Mouse (Mus musculus): ENCODE data around the gene Epop.

- TF ChIP-seq CTCF (IDR thresholded peaks at IDR 0.05; ENCODE audit: control insufficient read depth, insufficient read depth, insufficient replicate concordance, low read depth, low read length), result no peak
- TF ChIP-seq POLR2A (IDR thresholded peaks at IDR 0.05; ENCODE audit: control insufficient read depth, low read depth, low read length), result no peak
Measured at GRCm38 (mm10) chr11:97666221-97666620, 36.7 kb upstream of the Epop start.

Data from testis, adult 2 months (tissue).